Mouse (Mus musculus): ENCODE data around the gene Ccdc188. TPM values are rescaled to one million over a fixed set of nuclear protein-coding genes. Genes with fewer than 3 reads are reported as not detected.
A peak's percentile ranks its signal among the peaks of the same experiment; 100 is the strongest.

The Ccdc188 gene
- not detected for total RNA-seq (2021)
- long read RNA-seq, experiment 1 = 0 reads
- long read RNA-seq, experiment 2 = 0 reads

- no peak within 1 kb of the TSS for H3K27ac ChIP-seq
- no peak for TF ChIP-seq CTCF (IDR thresholded peaks at IDR 0.05)
- no peak within 1 kb of the TSS for H3K4me3 ChIP-seq
- DNase-seq = no peak
- intact Hi-C loops (cut with DNase I) = no loop called here
These were observed at the start of gene Ccdc188 for GRCm38 (mm10) chr16:18217579-18217978. Gene Ccdc188 (plus strand): TSS chr16:18217879.

DNA sequence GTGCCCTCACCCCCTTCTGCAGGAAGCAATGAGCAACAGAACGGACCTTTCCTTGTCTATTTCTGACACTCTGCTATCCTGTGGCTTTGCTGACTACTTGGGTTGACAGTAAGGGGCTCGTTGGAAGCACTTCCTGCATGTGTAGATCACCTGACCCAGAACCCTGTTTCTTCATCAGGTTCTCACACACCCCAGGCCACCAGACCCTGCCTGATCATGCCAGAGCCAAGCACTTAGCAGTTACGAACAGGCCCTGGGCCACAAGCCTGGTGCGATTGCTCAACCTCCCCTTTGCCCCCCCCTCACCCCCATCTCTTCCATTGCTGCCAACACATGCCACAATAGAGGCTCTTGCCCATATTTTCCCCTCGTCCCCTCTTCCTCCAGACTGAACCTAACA is 48.5 kb upstream of the Ccdc188 start:
- no peak overlapping the region for H3K27ac ChIP-seq
- TF ChIP-seq CTCF (IDR thresholded peaks at IDR 0.05) = no peak
- DNase-seq = no peak
- H3K4me3 ChIP-seq = no peak overlapping the region
- intact Hi-C loops (cut with DNase I) = no loop called here

DNA sequence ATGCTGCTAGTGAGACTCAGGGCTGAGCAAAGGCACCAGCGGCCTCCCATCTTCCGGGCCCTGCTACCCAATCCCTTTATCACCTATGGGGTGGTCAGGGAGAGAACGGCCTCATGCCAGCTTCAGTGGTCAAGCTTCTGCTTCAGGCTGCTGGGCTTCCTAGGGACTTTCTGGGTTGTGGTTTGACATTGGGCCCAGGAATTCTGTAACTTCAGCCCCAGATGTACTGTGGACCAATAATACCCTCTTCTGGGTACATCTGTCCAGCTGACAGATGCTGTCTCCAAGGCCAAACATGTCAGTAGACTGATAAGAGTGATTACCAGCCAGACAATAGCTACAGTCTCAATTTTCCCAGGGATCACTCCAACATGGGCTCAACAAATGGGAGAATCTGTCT is 47.9 kb upstream of the Ccdc188 start:
- Histone ChIP-seq H3K4me3 (no peak overlapping the region), H3K27ac (no peak overlapping the region)
- intact Hi-C loops (cut with DNase I) = no loop called here
- DNase-seq = no peak
- no peak for TF ChIP-seq CTCF (IDR thresholded peaks at IDR 0.05)

DNA sequence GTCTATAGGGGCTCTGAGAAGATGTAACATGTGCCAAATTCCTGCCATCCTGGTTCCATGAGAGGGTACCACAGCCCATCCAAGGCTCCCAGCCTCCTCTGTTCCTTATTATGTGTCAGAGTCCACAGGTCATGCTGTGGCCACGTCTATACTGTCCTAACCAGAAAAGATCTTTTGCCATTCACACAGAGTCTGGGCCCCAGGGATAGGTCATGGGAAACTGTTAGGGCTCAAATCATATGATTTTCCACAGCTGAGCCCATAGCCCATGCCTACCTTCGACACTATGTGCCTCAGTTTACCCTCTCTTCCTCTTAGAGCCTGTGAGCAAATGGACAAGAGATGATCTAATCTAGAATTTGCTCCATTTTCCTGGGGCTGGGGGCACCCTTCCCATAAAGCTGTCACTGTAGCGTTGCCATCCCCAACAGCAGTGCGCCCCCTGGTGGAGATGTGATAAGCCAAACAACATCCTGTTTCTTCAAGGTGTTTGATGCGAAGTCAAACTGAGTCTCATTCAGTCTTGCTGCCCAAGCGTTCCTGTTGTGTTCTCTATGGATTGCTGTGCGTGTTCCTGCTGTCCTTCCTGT is 45.3 kb upstream of the Ccdc188 start:
- intact Hi-C loops (cut with DNase I) = loop anchor here (1.0 kb wide), 1 partner anchor 45 kb away; the partner anchor contains the start of gene Rtn4r
- Histone ChIP-seq H3K27ac (no peak overlapping the region), H3K4me3 (no peak overlapping the region)
- peak; percentile 85 for DNase-seq
- peak; percentile 99 for TF ChIP-seq CTCF (IDR thresholded peaks at IDR 0.05)

GRCm38 (mm10) chr16:18173231-18173630 is 44.4 kb upstream of the Ccdc188 start:
- intact Hi-C loops (cut with DNase I) = loop anchor here (1.0 kb wide), 1 partner anchor 65 kb away; no protein-coding TSS in a partner anchor

GRCm38 (mm10) chr16:18173788-18174187 is 43.9 kb upstream of the Ccdc188 start:
- no peak for TF ChIP-seq CTCF (IDR thresholded peaks at IDR 0.05)
- intact Hi-C loops (cut with DNase I) = loop anchor here (1.0 kb wide), 1 partner anchor 65 kb away; no protein-coding TSS in a partner anchor
- Histone ChIP-seq H3K4me3 (no peak overlapping the region), H3K27ac (no peak overlapping the region)
- DNase-seq = no peak

More at GRCm38 (mm10) chr16:18173231-18173630, 44.4 kb upstream of the Ccdc188 start:
- no peak overlapping the region for H3K27ac ChIP-seq
- no peak overlapping the region for H3K4me3 ChIP-seq
- no peak for DNase-seq
- no peak for TF ChIP-seq CTCF (IDR thresholded peaks at IDR 0.05)

DNA sequence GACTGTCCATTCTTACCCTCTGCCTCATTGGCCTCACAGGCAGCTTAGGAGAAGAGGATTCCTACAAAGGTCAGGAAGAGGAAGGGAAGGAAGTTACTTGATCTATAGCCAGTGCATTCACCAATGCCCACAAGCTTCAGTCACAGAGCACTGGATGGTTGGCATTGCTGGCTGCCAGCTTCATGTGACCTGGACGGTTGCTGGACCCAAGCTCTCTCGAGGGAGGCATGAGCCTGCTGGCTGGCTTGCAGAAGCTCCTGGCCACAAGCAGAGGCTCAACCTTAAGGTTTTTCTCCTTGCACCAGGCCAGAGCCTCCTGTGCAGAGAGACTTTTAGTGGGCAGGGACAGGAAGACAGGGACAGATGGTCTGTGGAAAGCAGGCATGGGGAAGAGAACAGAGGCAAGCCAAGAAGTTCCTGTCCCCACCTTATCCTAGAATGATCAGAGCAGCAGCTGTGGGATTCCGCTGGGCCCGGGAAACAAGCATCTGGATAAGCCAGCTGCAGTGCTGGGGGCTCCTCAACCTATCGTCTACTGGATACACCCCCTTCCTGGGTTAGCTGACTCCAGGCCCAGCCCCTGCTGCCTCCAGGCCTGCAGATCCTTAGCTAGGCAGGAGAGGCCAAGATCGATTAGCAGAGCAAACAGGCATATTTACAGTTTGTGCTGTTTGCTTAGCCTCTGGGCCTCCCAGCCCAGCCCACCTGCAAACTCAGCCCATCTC is 41.7 kb upstream of the Ccdc188 start:
- Histone ChIP-seq H3K4me3 (no peak overlapping the region), H3K27ac (peak overlapping the region; percentile 35; the same call in 1 of the 2 replicates)
- TF ChIP-seq CTCF (IDR thresholded peaks at IDR 0.05) = no peak
- DNase-seq = peak; percentile 55
- intact Hi-C loops (cut with DNase I) = loop anchor here (2.0 kb wide), 1 partner anchor 35 kb away; no protein-coding TSS in a partner anchor

DNA sequence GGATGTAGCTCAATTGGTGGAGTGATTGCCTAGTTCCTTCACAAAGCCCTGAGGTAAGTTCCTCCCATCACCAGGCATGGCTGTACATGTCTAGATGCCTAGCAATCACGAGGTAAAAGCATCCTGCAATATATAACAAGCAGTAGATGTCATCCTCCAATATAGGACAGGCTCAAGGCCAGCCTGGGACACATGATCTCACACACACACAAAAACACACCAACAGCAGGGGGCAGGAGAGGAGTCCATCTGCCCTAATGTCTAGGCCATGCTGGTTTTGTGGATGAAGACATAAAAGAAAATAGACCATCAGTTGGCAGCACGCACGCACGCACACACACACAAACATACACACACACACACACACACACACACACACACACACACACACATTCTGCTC is 40.9 kb upstream of the Ccdc188 start:
- H3K4me3 ChIP-seq = no peak overlapping the region
- 0 out of 2 replicates have a peak overlapping the region, but pooled peaks have one; percentile 35 for H3K27ac ChIP-seq
- DNase-seq = peak; percentile 75
- intact Hi-C loops (cut with DNase I) = loop anchor here (2.0 kb wide), 1 partner anchor 34 kb away; no protein-coding TSS in a partner anchor
- TF ChIP-seq CTCF (IDR thresholded peaks at IDR 0.05) = peak; percentile 57

GRCm38 (mm10) chr16:18179591-18179990 is 38.1 kb upstream of the Ccdc188 start:
- TF ChIP-seq CTCF (IDR thresholded peaks at IDR 0.05) = no peak
- intact Hi-C loops (cut with DNase I) = no loop called here
- no peak for DNase-seq

DNA sequence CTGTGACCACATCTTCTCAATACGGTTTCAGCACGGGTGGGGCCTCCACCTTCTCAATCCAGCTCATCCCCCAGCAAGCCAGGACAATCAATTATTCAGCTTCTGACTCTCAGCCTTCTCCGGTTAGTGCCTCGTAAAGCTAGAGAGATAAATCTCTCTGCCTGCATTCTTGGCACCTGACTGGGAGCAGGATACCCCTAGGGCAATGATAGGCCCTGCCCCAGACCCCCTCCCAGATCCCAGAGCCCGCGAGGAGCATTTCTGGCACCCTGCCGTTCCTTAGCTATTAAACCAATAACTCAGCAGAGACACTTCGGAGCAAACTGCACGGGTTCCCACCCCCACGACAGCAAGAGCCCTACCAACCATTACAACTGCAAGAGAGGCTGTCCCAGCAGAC is 36.3 kb upstream of the Ccdc188 start:
- no peak for DNase-seq
- intact Hi-C loops (cut with DNase I) = no loop called here
- Histone ChIP-seq H3K27ac (no peak overlapping the region), H3K4me3 (no peak overlapping the region)
- no peak for TF ChIP-seq CTCF (IDR thresholded peaks at IDR 0.05)

More at GRCm38 (mm10) chr16:18179591-18179990, 38.1 kb upstream of the Ccdc188 start:
- Histone ChIP-seq H3K4me3 (no peak overlapping the region), H3K27ac (no peak overlapping the region)

- intact Hi-C loops (cut with DNase I) = no loop called here
- Histone ChIP-seq H3K4me3 (no peak overlapping the region), H3K27ac (no peak overlapping the region)
- DNase-seq = no peak
- TF ChIP-seq CTCF (IDR thresholded peaks at IDR 0.05) = no peak
These were observed 34.9 kb upstream of the Ccdc188 start for GRCm38 (mm10) chr16:18182766-18183165.

DNA sequence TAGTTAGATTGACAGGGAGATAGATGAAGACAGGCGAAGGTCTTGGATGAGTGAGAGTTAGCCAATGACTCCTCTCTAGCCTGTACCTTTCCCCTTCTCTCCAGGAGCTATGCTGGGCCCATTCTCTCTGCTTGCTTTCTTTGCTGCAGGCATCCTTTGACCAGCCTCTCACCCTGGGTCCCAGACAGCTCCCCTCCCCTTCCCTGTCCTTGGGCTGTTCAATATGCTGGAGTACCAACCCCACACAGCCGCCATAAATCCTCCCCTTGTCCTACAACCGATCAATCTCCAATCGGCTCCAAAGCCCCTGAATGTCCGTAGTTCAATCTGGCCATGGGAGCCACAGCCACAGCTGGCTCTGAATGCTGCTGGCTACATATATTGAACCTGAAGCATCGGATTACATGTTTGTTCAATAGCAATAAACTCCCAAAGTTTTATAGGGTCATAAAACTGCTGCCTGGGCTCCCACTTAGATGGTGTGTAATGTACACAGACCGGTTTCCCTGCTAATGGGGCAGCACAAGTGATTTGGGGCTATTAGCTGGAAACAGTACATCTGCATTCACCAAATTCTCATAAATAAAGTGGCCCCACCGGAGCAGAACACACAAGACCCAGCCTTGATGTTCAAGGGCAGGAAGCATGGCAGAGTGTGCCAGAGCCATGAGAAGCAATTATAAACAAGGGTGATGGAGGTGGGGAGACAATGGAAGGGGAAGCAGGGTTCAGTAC is 31.8 kb upstream of the Ccdc188 start:
- no peak for DNase-seq
- intact Hi-C loops (cut with DNase I) = no loop called here
- no peak for TF ChIP-seq CTCF (IDR thresholded peaks at IDR 0.05)

GRCm38 (mm10) chr16:18186798-18187197 is 30.9 kb upstream of the Ccdc188 start:
- peak overlapping the region; percentile 74 for H3K27ac ChIP-seq

More for the DNA sequence above, 31.8 kb upstream of the Ccdc188 start:
- Histone ChIP-seq H3K4me3 (no peak overlapping the region), H3K27ac (no peak overlapping the region)

More at GRCm38 (mm10) chr16:18186798-18187197, 30.9 kb upstream of the Ccdc188 start:
- TF ChIP-seq CTCF (IDR thresholded peaks at IDR 0.05) = no peak
- no peak overlapping the region for H3K4me3 ChIP-seq
- intact Hi-C loops (cut with DNase I) = no loop called here
- peak; percentile 53 for DNase-seq
